Mouse (Mus musculus) thymus, postnatal 25 days (tissue): Measurements from ENCODE around the gene Ncoa3.
A peak's percentile ranks its signal among the peaks of the same experiment; 100 is the strongest.

ENCODE experiments used
- DNase-seq: peaks from one replicate; pipeline ENCODE4 v3.0.0; 2022

Gene Ncoa3

DNA sequence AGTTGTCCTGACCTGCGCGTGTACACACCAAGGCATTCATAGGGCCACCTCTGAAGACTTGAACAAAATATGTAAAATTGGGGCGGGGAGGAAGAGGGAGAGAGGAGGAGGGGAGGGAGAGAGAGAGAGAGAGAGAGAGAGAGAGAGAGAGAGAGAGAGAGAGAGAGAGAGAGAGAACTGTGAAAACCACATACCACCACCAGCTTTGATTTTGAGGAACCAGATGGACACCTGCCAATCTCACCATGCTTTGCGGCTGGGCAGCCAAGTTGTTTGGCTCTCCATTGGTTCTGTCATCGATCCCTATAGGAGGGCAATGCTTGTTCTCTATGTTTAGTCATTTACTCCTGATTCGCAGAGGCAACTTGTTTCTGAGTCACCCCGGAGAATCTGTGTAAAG is 21.7 kb upstream of the Ncoa3 start:
- no peak for DNase-seq

DNA sequence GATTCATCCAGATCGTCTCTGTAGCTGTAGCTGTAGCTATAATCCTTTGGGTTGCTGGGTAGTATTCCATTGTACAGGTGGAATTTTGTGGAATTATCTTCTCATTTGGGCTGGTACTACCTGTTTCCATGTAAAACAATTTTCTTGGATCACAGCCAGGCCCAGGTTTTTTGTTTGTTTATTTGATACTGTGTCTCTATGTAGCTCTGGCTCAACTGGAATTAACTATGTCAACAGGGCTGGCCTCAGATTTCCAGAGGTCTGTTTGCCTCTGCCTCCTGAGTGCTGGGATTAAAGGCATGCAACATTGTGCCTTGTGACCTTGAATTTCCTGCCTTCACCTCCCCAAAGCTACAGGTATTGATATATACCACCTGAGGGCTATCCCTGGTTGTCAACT is 18.1 kb upstream of the Ncoa3 start:
- no peak for DNase-seq

- no peak for DNase-seq
These were observed 16.2 kb upstream of the Ncoa3 start for GRCm38 (mm10) chr2:165976186-165976585.

GRCm38 (mm10) chr2:165976874-165977273 is 15.6 kb upstream of the Ncoa3 start:
- DNase-seq = no peak

GRCm38 (mm10) chr2:165978119-165978518 is 14.3 kb upstream of the Ncoa3 start:
- no peak for DNase-seq

- DNase-seq = no peak
These were observed 11.0 kb upstream of the Ncoa3 start for GRCm38 (mm10) chr2:165981248-165981977.

DNA sequence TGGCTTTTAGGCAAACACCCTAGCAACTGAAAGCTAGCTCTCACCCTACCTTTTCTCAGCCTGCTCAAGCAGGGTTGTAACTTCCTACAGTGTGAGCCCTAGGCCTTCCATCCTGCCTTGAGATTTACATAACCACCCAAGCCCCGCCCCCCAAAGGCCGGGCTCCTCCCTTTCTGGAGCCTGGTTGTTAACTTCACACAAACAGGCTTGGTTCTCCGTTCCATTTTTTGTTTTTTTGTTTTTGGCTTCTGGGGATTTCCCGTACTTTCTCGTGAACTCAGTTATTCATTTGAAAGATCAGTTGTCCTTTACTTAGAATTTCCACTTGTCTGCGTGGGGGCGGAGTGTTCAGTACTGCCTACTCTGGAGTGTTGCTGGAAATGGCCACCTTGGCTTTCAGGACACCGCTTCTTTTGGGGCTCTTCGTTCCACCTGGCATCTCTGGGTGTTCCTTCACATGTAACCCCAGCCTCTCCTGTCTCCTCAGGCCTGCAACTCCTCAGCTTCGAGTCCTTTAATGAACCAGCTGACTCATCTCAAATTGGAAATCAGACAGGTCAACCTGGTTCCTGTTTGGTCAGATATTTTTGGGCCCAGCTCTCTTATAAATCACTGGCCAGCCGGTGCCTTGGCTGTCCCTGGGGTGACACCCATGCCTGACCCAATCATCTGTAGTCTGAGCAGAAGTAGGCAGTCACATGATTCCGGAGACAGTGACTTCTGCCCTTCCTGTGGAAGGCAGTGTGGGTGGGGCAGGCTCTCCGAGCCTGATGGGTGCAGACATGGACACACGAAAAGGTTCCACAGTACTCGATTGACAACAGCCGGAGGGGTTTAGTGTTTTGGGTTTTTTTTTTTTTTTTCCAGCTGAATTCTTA is 9.7 kb upstream of the Ncoa3 start:
- peak; percentile 90 for DNase-seq

DNA sequence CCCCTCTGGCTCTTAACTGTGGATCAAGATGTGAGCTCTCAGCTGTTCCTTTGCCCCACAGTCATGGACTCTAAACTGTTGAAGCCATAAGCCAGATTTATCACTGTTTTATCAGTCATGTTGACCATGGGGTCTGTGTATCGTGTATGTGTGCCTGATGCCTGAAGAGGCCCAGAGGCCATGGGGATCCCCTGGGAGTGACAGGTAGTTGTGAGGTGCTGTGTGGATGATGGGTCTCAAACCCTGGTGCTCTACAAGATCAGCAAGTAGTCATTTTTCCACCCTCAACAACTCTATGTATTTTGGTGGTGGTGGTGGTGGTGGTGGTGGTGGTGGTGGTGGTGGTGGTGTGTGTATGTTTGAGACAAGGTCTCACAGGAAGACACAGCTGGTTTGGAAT is 8.1 kb upstream of the Ncoa3 start:
- DNase-seq = no peak

DNA sequence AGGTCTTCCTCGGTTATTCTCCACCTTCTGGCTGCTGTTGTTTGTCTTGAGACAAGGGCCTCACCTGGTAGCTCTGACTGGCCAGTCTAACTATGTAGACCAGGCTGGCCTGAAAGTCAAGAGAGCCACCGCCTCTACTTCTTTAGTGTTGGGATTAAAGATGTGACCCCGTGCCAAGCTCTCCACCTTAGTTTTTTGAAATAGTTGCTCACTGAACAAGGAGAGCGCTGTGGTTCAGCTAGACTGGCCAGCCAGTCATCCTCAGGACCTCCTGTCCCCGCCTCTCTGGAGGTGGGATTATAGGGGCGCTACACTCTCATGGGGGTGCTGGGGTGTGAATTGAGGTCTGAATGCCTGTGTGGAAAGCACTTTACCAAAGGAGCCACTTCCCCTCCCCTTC is 7.5 kb upstream of the Ncoa3 start:
- no peak for DNase-seq

DNA sequence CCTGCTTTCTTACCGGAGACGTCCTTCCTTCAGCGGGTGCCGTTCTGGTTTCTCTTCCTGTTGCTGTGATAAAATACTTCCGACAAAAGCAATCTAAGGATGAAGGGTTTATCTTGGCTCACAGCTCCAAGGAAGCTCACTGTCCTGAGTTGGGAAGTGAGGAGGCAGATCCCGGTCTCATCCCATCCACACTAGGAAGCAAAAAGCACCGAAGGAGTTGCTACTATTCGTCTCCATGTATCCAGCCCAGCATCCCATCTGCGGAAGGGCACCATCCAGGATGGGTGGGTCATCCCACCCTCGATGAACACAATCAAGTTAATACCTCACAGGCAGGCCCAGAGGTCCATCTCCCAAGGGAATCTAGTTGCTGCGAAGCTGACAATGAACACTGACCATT is 6.9 kb upstream of the Ncoa3 start:
- DNase-seq = no peak

DNA sequence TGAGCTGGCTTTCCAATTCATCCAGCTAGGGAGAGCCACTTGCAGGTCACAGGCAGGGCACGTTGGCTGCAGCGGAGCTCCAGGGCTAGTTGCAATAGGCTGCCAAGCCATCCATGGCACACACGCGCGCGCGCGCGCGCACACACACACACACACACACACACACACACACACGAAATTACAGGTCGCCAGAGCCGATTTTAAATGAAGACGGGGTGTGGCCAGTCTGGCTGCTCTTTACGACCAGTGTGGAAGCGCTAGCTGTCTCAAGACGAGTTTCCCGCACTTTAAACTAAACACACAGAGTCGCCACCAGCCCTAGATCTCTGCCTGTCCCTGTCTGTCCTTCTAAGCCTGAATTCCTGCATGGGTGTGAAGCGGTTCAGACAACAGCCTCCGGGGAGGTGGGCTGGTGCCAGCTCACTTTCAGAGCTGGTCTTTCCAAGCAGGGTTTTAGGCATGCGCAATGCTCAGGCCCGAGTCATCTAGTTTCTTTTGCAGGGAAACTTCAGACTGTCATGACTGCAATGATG is 5.4 kb upstream of the Ncoa3 start:
- DNase-seq = peak; percentile 29

DNA sequence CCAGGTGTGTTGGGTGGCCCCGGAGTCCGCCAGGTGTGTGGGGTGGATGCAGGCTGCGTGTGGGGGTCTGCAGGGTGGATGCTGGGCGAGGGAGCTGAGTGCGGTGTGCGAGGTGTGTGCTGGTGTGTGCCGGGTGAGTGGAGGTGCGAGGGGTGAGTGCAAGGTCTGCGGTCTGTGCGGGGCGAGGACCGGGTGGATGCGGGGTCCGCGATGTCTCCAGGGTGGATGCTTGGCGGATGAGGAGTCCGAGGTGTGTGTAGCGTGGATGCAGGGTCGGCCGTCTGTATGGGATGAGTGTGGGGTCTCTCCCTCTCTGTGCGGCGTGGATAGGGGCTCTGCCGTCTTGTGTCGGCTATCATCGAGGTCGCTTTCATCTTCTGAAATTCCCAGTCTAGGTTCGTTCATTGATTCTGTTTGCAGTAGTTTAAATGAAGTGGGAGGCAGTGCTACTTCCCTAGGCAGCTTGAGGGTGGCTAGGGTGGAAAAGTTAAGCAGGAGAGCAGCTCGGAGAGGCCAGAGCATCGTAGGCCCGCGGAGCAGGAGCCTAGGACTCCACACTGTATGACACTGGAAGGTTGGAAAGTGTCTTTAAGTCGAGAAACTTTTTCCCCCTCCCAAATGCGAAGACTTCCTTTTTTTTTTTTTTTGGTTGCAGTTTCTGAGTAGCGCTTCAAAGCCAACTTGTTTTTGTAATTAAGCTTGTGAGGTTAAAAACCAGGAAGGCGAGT is 901 bp downstream of the Ncoa3 start:
- no peak for DNase-seq

GRCm38 (mm10) chr2:165994341-165994740 is 1.9 kb downstream of the Ncoa3 start:
- no peak for DNase-seq

- DNase-seq = no peak
These were observed 3.3 kb downstream of the Ncoa3 start for GRCm38 (mm10) chr2:165995711-165996110.

GRCm38 (mm10) chr2:165996130-165996529 is 3.7 kb downstream of the Ncoa3 start:
- no peak for DNase-seq

DNA sequence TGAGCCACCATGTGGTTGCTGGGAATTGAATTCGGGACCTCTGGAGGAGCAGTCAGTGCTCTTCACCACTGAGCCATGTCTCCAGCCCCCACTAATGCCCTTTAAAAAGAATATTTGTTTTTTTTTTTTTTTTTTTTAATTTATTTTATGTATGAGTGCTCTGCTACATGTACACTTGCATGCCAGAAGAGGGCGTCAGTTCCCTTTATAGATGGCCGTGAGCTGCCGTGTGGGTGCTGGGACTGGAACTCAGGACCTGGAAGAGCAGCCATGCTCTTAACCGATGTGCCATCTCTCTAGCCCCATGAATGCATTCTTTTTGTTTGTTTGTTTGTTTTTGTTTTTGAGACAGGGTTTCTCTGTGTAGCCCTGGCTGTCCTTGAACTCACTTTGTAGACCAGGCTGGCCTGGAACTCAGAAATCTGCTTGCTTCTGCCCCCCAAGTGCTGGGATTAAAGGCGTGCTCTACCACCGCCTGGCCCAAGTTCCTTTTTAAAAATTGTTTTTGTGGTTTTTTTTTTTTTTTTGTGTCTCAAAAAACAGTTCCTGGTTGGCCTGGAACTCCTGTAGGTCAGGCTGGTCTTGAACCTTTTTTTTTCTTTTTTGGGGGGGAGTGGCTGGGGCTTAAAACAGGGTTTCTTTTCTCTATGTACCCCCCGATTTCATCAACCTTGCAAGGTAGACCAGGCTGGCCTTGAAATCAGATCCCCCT is 5.0 kb downstream of the Ncoa3 start:
- DNase-seq = no peak

- no peak for DNase-seq
These were observed 6.5 kb downstream of the Ncoa3 start for GRCm38 (mm10) chr2:165998969-165999368.

- no peak for DNase-seq
These were observed 7.4 kb downstream of the Ncoa3 start for GRCm38 (mm10) chr2:165999790-166000189.

- DNase-seq = no peak
These were observed 7.8 kb downstream of the Ncoa3 start for GRCm38 (mm10) chr2:166000242-166000641.

GRCm38 (mm10) chr2:166000769-166001168 is 8.3 kb downstream of the Ncoa3 start:
- peak; percentile 23 for DNase-seq

DNA sequence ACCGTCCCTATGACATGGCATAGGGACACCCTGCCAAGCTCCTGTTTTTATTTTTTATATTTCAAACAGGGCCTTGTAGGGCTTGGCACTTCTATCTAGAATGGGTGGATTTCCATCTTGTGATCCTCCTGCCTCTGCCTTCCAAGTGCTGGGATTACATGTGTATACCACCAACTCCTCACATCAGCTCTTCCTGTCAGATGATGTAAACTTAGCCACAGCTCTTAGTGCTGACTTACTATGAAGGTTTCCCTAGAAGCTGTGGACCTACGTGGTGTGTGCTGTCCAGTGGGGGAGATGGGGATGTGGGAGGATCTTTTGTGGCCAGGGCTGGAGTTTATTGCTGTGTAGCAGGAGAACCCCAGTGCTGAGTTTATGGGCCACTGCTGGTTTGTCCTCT is 8.9 kb downstream of the Ncoa3 start:
- no peak for DNase-seq

DNA sequence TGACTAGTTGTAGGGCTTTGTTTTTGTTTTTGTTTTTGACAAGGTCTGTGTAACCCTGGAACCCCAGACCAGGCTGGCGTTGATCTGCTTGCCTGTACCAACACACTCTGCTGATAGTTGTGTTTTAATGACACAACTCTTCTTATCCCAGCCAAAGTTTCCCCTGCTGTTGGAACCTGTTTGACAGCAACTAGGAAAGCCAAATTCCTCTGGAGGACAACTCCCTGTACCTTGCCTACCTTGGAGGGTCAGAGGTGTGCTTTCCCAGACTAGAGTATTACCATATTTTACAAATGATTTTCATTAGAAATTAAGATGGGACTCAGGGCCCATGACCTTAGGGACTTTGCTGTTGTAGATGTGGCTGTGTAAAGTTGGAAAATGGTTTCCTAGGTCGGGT is 9.3 kb downstream of the Ncoa3 start:
- no peak for DNase-seq

- no peak for DNase-seq
These were observed 10.0 kb downstream of the Ncoa3 start for GRCm38 (mm10) chr2:166002429-166002828.
